ENCODE assay signal across 12 mouse cellular contexts in genomic region chr15:75019446-75019845, GRCm38 (mm10). TPM values are rescaled to one million over a fixed set of nuclear protein-coding genes. Genes with fewer than 3 reads are reported as not detected.
DNase-seq lines count a peak whose midpoint lies in the region; ATAC-seq and TF ChIP-seq lines count a peak whose summit lies in the region.
"Not testable (repeated sequence)": the region's sequence is repeated elsewhere in the genome, so short reads cannot be mapped to it uniquely, and the experiment has no call there.
"Had no signal": no experiment of that assay in that cellular context is flagged by ENCODE, and none has a peak within 500 bp of the region (broad histone marks: within the 10 kb centered on the region; RNA-seq: fewer than 3 reads in every experiment).

No protein-coding gene starts in this region.

- peak; percentile 66 for TF ChIP-seq RAD21 in CH12.LX (IDR thresholded peaks at IDR 0.05; ENCODE audit: low read depth, low read length)

- TF ChIP-seq EP300 in CH12.LX (IDR thresholded peaks at IDR 0.05; ENCODE audit: low read length); liver, postnatal 0 days (IDR thresholded peaks at IDR 0.05; ENCODE audit: low read depth): not testable (repeated sequence)

- WGBS in liver, postnatal 0 days (ENCODE audit: insufficient replicate concordance), result 40% methylated on average over 2 of the region's 2 CpGs
- 38% methylated on average over 2 of the region's 2 CpGs for WGBS in midbrain, postnatal 0 days

- H3K27ac ChIP-seq in CH12.LX (ENCODE audit: insufficient read depth, low read depth); cortical plate, adult 2 months (ENCODE audit: insufficient read depth, low read length); liver, postnatal 0 days (ENCODE audit: low read depth); midbrain, postnatal 0 days (ENCODE audit: low read depth, low read length): not testable (repeated sequence)

- DNase-seq in CH12.LX (ENCODE audit: extremely low read depth), result peak; percentile 35
- DNase-seq in adrenal gland, adult 2 months, result peak; percentile 10
- peak; percentile 75 for DNase-seq in induced T-regulatory cell, adult 2 months (ENCODE audit: low read depth)
- not testable (repeated sequence) for DNase-seq in liver, postnatal 0 days
- peak; percentile 15 for DNase-seq in midbrain, postnatal 0 days (ENCODE audit: low spot score)
- DNase-seq in spleen, adult 12 weeks (ENCODE audit: low spot score), result peak; percentile 9

- H3K36me3 ChIP-seq in CH12.LX (replicated peaks in 1 of 2; ENCODE audit: control insufficient read depth in 1 of 2, insufficient read depth in 1 of 2, low read length in 1 of 2); liver, postnatal 0 days (replicated peaks; ENCODE audit: insufficient read depth, low read length); midbrain, postnatal 0 days (ENCODE audit: insufficient read depth, low read length): not testable (repeated sequence)

- H3K9ac ChIP-seq in CH12.LX (ENCODE audit: insufficient read depth, low read depth); liver, postnatal 0 days (replicated peaks); midbrain, postnatal 0 days (replicated peaks; ENCODE audit: low read length, poor library complexity, severe bottlenecking): not testable (repeated sequence)

- dilution Hi-C loops in CH12.LX (cut with MboI; ENCODE audit: extremely low pct_ligation_motif_present, extremely low pct_unique_long_range_greater_than_20kb, low sequenced_read_pairs), result not testable (repeated sequence)

- not testable (repeated sequence) for H3K4me1 ChIP-seq in CH12.LX (ENCODE audit: control insufficient read depth in 1 of 2, insufficient read depth in 2 of 2); cortical plate, adult 2 months (ENCODE audit: control insufficient read depth, insufficient read depth, low read length); liver, postnatal 0 days (ENCODE audit: insufficient read depth); midbrain, postnatal 0 days (ENCODE audit: insufficient read depth, low read length)

- TF ChIP-seq CTCF in CH12.LX (conservative IDR thresholded peaks at IDR 0.05 in 1 of 2, IDR thresholded peaks at IDR 0.05 in 1 of 2; ENCODE audit: low read depth in 2 of 2, low read length in 2 of 2), result peak; percentile 70 to 88
- TF ChIP-seq CTCF in cortical plate, adult 2 months (IDR thresholded peaks at IDR 0.05; ENCODE audit: extremely low read depth, insufficient read depth, low read length), result peak; percentile 69
- peak; percentile 88 for TF ChIP-seq CTCF in liver, postnatal 0 days (IDR thresholded peaks at IDR 0.05; ENCODE audit: low read depth)
- peak; percentile 75 for TF ChIP-seq CTCF in midbrain, postnatal 0 days (IDR thresholded peaks at IDR 0.05)

- in situ Hi-C loops in CH12.LX (cut with MboI; ENCODE audit: low pct_ligation_motif_present, low pct_unique_long_range_greater_than_20kb, low sequenced_read_pairs), result not testable (repeated sequence)

- H3K9me3 ChIP-seq in CH12.LX (replicated peaks; ENCODE audit: low read length); liver, postnatal 0 days (ENCODE audit: low read length); midbrain, postnatal 0 days (ENCODE audit: low read length): not testable (repeated sequence)

- TF ChIP-seq POLR2A in CH12.LX (IDR thresholded peaks at IDR 0.05; ENCODE audit: low read depth, low read length); cortical plate, adult 2 months (IDR thresholded peaks at IDR 0.05; ENCODE audit: extremely low read depth, insufficient read depth, low read length): not testable (repeated sequence)

- H3K4me2 ChIP-seq in CH12.LX (ENCODE audit: insufficient read depth, low read depth, poor library complexity, severe bottlenecking); liver, postnatal 0 days (ENCODE audit: low read depth, low read length); midbrain, postnatal 0 days (ENCODE audit: low read depth, low read length, poor library complexity, severe bottlenecking): not testable (repeated sequence)

- not testable (repeated sequence) for H3K79me2 ChIP-seq in CH12.LX (replicated peaks; ENCODE audit: control insufficient read depth, extremely low read depth, insufficient read depth, poor library complexity, severe bottlenecking)

- ATAC-seq in frontal cortex, adult (ENCODE audit: low TSS enrichment), result peak; percentile 52; the same call in 1 of the 2 replicates
- ATAC-seq in liver, postnatal 0 days, result peak; percentile 33; the same call in 1 of the 2 replicates
- ATAC-seq in midbrain, postnatal 0 days (ENCODE audit: low FRiP score), result not testable (repeated sequence)

- H3K4me3 ChIP-seq in CH12.LX (replicated peaks in 1 of 3; ENCODE audit: low read depth in 2 of 3, low read length in 2 of 3, poor library complexity in 1 of 3); cortical plate, adult 2 months (ENCODE audit: insufficient read depth, low read length); liver, postnatal 0 days (ENCODE audit: low read depth, low read length); midbrain, postnatal 0 days (ENCODE audit: low read depth, low read length): not testable (repeated sequence)

- not testable (repeated sequence) for H3K27me3 ChIP-seq in CH12.LX (replicated peaks); liver, postnatal 0 days (ENCODE audit: insufficient read depth, low read length); midbrain, postnatal 0 days (ENCODE audit: insufficient read depth, low read length)

TF ChIP-seq in CH12.LX, 34 proteins besides CTCF, POLR2A, EP300 and RAD21:
- TF ChIP-seq MAX (IDR thresholded peaks at IDR 0.05; ENCODE audit: low read length) (peak; percentile 85), MYC (IDR thresholded peaks at IDR 0.05; ENCODE audit: low read depth, low read length) (peak; percentile 90), SMC3 (IDR thresholded peaks at IDR 0.05; ENCODE audit: low read depth, low read length) (peak; percentile 76), BHLHE40 (IDR thresholded peaks at IDR 0.05; ENCODE audit: low read depth, low read length) (peak; percentile 32; the same call in 1 of the 2 replicates), USF1 (IDR thresholded peaks at IDR 0.05; ENCODE audit: low read depth, low read length) (peak; percentile 9; the same call in 1 of the 2 replicates)
TF ChIP-seq in CH12.LX: peak in this region for 5; not testable (repeated sequence) for 29.

RNA-seq across cellular contexts. Expression of gene Ly6a, which starts 21.6 kb away (rescaled TPM):
- 666 and 677 TPM in 2 replicates for total RNA-seq in CH12.LX (2012; rRNA removed)
- 510 and 514 TPM in 2 replicates for total RNA-seq in CH12.LX (2014; rRNA removed)
- 784 and 854 TPM in 2 replicates for polyA plus RNA-seq in CH12.LX (2012; ENCODE audit: insufficient read length, low read depth)
- total RNA-seq in adrenal gland, adult 2 months (2021), result 100 to 1,000 TPM in 1 of 2 experiments, 10 to 100 TPM in 1; 63.1 to 112 TPM
- 41.7 and 49.1 TPM in 2 replicates for polyA plus RNA-seq in adrenal gland, adult 2 months (2012; rRNA removed)
- polyA plus RNA-seq in cortical plate, adult 2 months (2012; rRNA removed), result 81.2 and 90.5 TPM in 2 replicates
- polyA plus RNA-seq in liver, postnatal 0 days (2015; fragmentation: Nextera tagmentation; extraction: Ambion mirVana), result 4.4 and 5.4 TPM in 2 replicates
- 7.2 and 16.3 TPM in 2 replicates for total RNA-seq in midbrain, postnatal 0 days (2014; rRNA removed)
- polyA plus RNA-seq in midbrain, postnatal 0 days (2015; fragmentation: Nextera tagmentation; extraction: Ambion mirVana), result 7.8 and 8.9 TPM in 2 replicates
- polyA plus RNA-seq: forebrain, embryonic 10.5 days had no signal

RNA-seq across cellular contexts. Expression of gene Ly6c1, which starts 29.2 kb away (rescaled TPM):
- total RNA-seq in CH12.LX (2012; rRNA removed) (not detected in 2 replicates), CH12.LX (2014; rRNA removed) (0.70 TPM in 1 of 2 replicates, not detected in the other)
- not detected in 2 replicates for polyA plus RNA-seq in CH12.LX (2012; ENCODE audit: insufficient read length, low read depth)
- total RNA-seq in adrenal gland, adult 2 months (2021), result 100 to 1,000 TPM in 1 of 2 experiments, 10 to 100 TPM in 1; 88.0 to 148 TPM
- polyA plus RNA-seq in adrenal gland, adult 2 months (2012; rRNA removed), result 234 and 281 TPM in 2 replicates
- 201 and 222 TPM in 2 replicates for polyA plus RNA-seq in cortical plate, adult 2 months (2012; rRNA removed)
- polyA plus RNA-seq in liver, postnatal 0 days (2015; fragmentation: Nextera tagmentation; extraction: Ambion mirVana), result 0.63 and 0.67 TPM in 2 replicates
- total RNA-seq in midbrain, postnatal 0 days (2014; rRNA removed), result 24.2 and 59.4 TPM in 2 replicates
- 22.1 and 31.4 TPM in 2 replicates for polyA plus RNA-seq in midbrain, postnatal 0 days (2015; fragmentation: Nextera tagmentation; extraction: Ambion mirVana)

RNA-seq across cellular contexts. Expression of gene Ly6i, which starts 36.2 kb away (rescaled TPM):
- total RNA-seq in CH12.LX (2012; rRNA removed), result 0.30 and 0.59 TPM in 2 replicates
- total RNA-seq in CH12.LX (2014; rRNA removed), result 0.31 and 0.54 TPM in 2 replicates
- polyA plus RNA-seq in CH12.LX (2012; ENCODE audit: insufficient read length, low read depth), result 0.82 and 0.99 TPM in 2 replicates
- total RNA-seq in adrenal gland, adult 2 months (2021), result under 1 TPM; 0.24 to 0.26 TPM
- 0.11 and 0.12 TPM in 2 replicates for polyA plus RNA-seq in adrenal gland, adult 2 months (2012; rRNA removed)
- 0.17 TPM in 1 of 2 replicates, not detected in the other for polyA plus RNA-seq in cortical plate, adult 2 months (2012; rRNA removed)
- 0.09 and 0.18 TPM in 2 replicates for polyA plus RNA-seq in liver, postnatal 0 days (2015; fragmentation: Nextera tagmentation; extraction: Ambion mirVana)
- total RNA-seq in midbrain, postnatal 0 days (2014; rRNA removed), result not detected in 2 replicates
- polyA plus RNA-seq in midbrain, postnatal 0 days (2015; fragmentation: Nextera tagmentation; extraction: Ambion mirVana), result not detected in 2 replicates
- total RNA-seq: layer of hippocampus, adult 18-20 months; left cerebral cortex, postnatal 36 days had no signal
- polyA plus RNA-seq: forebrain, embryonic 10.5 days; neural tube, embryonic 15.5 days had no signal

Comparison
In these comparisons a context has a peak if more than half of its experiments do, and no peak if none do; other contexts are left out.
1. RNA of gene Ly6c1, which starts 29.2 kb away (polyA plus RNA-seq): 234 to 281 TPM in adrenal gland, adult 2 months, 201 to 222 TPM in cortical plate, adult 2 months and 22.1 to 31.4 TPM in midbrain, postnatal 0 days; 0.63 to 0.67 TPM in liver, postnatal 0 days and not detected in CH12.LX; every median in the first group is over 10 times any median in the second.
2. Peak in every context shown above with its lines, with median percentiles within 50 percentile points of each other: CTCF ChIP-seq.